Mouse (Mus musculus) heart, adult 2 months (tissue): ENCODE results near the gene Myo9a. TPM values are rescaled to one million over a fixed set of nuclear protein-coding genes. Genes with fewer than 3 reads are reported as not detected.

Experiments
- DNase-seq, 2 experiments: peaks; one replicate each; pipeline ENCODE4 v3.0.0; 2021
- H3K27ac ChIP-seq: fragments of 200-600 bp; 2 replicates; pipeline ENCODE4 v1.8.1; 2022
- H3K27me3 ChIP-seq: fragments of 200-500 bp; 2 replicates; pipeline ENCODE4 v1.6.1; 2012; ENCODE audit warnings: mild to moderate bottlenecking, low read length, inconsistent platforms, mixed read lengths; ENCODE audit not compliant: control insufficient read depth, insufficient read depth
- H3K36me3 ChIP-seq: fragments of 200-500 bp; 2 replicates; pipeline ENCODE4 v1.6.1; 2012; ENCODE audit warnings: low read length, inconsistent platforms; ENCODE audit not compliant: control insufficient read depth, insufficient read depth
- H3K4me1 ChIP-seq: fragments of 200-500 bp; 2 replicates; pipeline ENCODE4 v1.6.1; 2011; ENCODE audit warnings: low read length; ENCODE audit not compliant: control insufficient read depth, insufficient read depth
- H3K4me3 ChIP-seq: fragments of 200-600 bp; 2 replicates; pipeline ENCODE4 v1.8.1; 2022
- H3K79me2 ChIP-seq: fragments of 200-500 bp; replicated peaks from 2 replicates; pipeline ENCODE4 v1.6.1; 2012; ENCODE audit warnings: mild to moderate bottlenecking, inconsistent platforms, low read length, moderate library complexity, mixed read lengths; ENCODE audit not compliant: control insufficient read depth, insufficient read depth
- H3K9ac ChIP-seq: fragments of 200-500 bp; 2 replicates; pipeline ENCODE4 v1.6.1; 2012; ENCODE audit warnings: low read depth, mild to moderate bottlenecking, control low read depth, inconsistent platforms, low read length, mixed read lengths
- CTCF ChIP-seq: fragments of 200-600 bp; IDR thresholded peaks from 2 replicates; pipeline ENCODE4 v1.8.1; 2022; ENCODE audit warnings: antibody characterized with exemption, mild to moderate bottlenecking, moderate library complexity
- EP300 ChIP-seq: fragments of 200-500 bp; IDR thresholded peaks from 2 replicates; pipeline ENCODE4 v1.6.1; 2011; ENCODE audit warnings: low read depth, low read length, control low read depth; ENCODE audit not compliant: insufficient read depth
- POLR2A ChIP-seq: fragments of 200-500 bp; IDR thresholded peaks from 2 replicates; pipeline ENCODE4 v1.6.1; 2011; ENCODE audit warnings: mild to moderate bottlenecking, low read depth, low read length, control low read depth; ENCODE audit not compliant: insufficient read depth
- WGBS: fragments of 180-500 bp; shearing (Covaris S2); methylation state at CpG from one replicate; pipeline ENCODE4 v1.1.7; 2018; 5-methylcytosine and 5-hydroxymethylcytosine counted together
- intact Hi-C: fragments of 180-260 bp; cut with DNase I; formaldehyde crosslinking; loops from one replicate; pipeline ENCODE4 v1.15.1; 2025
- long read RNA-seq: library from polyadenylated mRNA; stranded (forward); transcript quantifications from one replicate; pipeline ENCODE4 v2.0.0, GENCODE M21; 2021
- polyA plus RNA-seq: library from polyadenylated mRNA; depleted of rRNA; stranded (reverse); fragments of >200 nt; gene quantifications from 2 replicates; pipeline ENCODE4 v1.2.3, GENCODE M21; 2012; rRNA removed
- total RNA-seq, 2 experiments: library from RNA; stranded (reverse); gene quantifications; 2 replicates each; pipeline ENCODE4 v1.2.3; 2021

The Myo9a gene
- total RNA-seq (10 to 100 TPM; 11.0 to 13.1 TPM), polyA plus RNA-seq (1.9 and 6.6 TPM in 2 replicates)
- long read RNA-seq, partial matches to known transcripts, result 0 of 1 reads
- long read RNA-seq, other reads (novel, unspliced or antisense), result 1 of 1 reads

DNA sequence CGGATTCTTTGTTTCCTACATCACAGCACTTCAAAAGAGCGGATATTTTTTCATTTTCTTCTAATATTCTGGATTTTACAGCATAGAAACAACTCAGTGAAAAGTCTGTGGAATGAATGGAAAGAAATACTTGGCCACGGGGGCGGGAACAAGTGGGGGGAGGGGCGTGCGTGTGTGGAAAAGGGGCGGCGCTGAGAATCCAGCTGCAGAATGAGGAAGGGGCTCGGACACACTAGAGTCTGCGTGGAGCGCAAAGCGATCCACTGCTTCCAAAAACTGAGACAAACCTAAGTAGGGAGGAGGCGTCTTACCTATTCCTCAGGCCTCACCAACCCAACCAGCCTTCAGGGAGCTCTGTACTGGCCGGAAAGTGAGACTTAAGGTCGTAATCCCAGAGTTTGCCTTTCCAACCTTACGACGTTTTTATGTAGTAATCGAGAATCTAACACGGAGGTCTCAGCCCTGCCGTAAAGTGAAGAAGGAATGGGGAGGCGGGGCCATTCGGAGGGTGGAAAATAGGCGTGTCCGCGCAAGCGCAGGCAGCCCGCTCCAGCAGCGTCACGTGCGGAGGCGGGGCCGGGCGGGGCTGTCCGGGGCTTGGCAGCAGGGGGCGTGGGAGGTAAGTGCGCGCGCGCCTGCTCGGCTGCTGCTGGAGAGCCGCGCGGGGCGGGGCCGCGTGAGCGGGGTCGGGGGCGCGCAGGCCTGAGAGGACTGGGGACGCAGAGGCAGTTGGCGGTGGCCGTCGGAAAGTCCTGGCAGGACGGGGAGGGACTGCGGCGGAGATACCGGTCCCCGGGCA lies at the start of gene Myo9a, which contains the start of gene Senp8:
Gene Myo9a (plus strand): TSS at position 630 of the 799 bp plus-strand sequence.
Gene Senp8 (minus strand): TSS at position 444 of the 799 bp plus-strand sequence.
- Histone ChIP-seq H3K4me3 (peak within 1 kb of the TSS; percentile 79), H3K27ac (peak within 1 kb of the TSS; percentile 94), H3K27me3 (no peaks in the 10 kb centered on the region), H3K36me3 (no peaks in the 10 kb centered on the region), H3K9ac (peak within 1 kb of the TSS; percentile 85), H3K79me2 (no peaks in the 10 kb centered on the region), H3K4me1 (peaks cover 1% of the 10 kb centered on the region)
- TF ChIP-seq EP300, result 0 out of 2 replicates have a peak, but pooled peaks have one; percentile 47
- TF ChIP-seq CTCF, result peak; percentile 42
- TF ChIP-seq POLR2A, result peak; percentile 88
- peak; percentile 100 for DNase-seq
- intact Hi-C loops, result loop anchor here (1.0 to 5.0 kb wide), 2 partner anchors 93 to 133 kb away; partner anchors contain the start of genes Parp6 and Pkm
- WGBS, result 1% methylated on average over 54 of the region's 59 CpGs

DNA sequence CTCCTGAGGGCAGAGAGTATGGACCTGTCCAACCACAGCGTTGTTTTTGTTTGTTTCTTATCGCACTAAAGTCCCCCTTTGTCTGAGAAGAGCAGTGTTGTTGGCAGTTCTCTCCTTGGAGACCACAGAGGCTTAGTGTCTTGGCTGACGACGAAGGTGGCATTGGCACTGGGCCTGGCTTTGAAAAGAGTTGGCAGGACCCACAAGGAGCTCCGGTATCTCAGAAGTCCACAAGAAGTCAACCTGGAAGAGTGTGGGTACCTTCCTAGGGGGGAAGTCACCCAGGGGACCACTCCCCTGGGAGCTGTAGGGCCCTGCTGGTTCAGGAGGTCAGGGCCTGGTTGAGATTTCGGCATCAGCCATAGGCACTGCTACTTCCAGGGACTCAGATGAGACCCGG lies 49.6 kb upstream of the Myo9a start:
- H3K9ac ChIP-seq, result no peak overlapping the region
- H3K4me1 ChIP-seq, result no peaks in the 10 kb centered on the region
- intact Hi-C loops, result no loop called here
- DNase-seq, result no peak
- TF ChIP-seq CTCF (no peak), EP300 (no peak), POLR2A (no peak)
- H3K79me2 ChIP-seq, result no peaks in the 10 kb centered on the region
- WGBS, result 79% methylated on average over 7 of the region's 7 CpGs
- H3K27me3 ChIP-seq, result no peaks in the 10 kb centered on the region
- no peak overlapping the region for H3K4me3 ChIP-seq
- no peaks in the 10 kb centered on the region for H3K36me3 ChIP-seq
- H3K27ac ChIP-seq, result no peak overlapping the region

DNA sequence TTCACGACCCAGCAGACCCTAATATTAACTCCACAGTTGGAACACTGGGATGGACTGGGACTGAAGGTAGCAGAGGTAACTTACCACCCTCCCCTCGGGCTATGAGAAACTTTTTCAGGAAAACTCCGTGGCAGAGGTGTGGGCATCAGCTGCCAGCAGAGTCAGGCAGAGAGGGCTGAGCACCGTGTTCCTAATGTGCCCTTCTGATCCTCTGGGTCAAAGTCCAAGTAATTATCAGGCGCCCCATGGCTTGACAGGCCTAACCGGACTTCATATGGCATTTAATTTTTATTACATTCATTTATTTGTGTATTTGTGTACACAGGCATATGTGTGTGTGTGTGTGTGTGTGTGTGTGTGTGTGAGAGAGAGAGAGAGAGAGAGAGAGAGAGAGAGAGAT lies 47.6 kb upstream of the Myo9a start:
- TF ChIP-seq CTCF (no peak), EP300 (no peak), POLR2A (no peak)
- Histone ChIP-seq H3K36me3 (no peaks in the 10 kb centered on the region), H3K4me1 (no peaks in the 10 kb centered on the region), H3K27me3 (no peaks in the 10 kb centered on the region; the same call in 1 of the 2 replicates), H3K4me3 (no peak overlapping the region), H3K79me2 (no peaks in the 10 kb centered on the region), H3K27ac (no peak overlapping the region), H3K9ac (no peak overlapping the region)
- WGBS, result 79% methylated on average over 6 of the region's 6 CpGs
- DNase-seq, result no peak
- intact Hi-C loops, result no loop called here

DNA sequence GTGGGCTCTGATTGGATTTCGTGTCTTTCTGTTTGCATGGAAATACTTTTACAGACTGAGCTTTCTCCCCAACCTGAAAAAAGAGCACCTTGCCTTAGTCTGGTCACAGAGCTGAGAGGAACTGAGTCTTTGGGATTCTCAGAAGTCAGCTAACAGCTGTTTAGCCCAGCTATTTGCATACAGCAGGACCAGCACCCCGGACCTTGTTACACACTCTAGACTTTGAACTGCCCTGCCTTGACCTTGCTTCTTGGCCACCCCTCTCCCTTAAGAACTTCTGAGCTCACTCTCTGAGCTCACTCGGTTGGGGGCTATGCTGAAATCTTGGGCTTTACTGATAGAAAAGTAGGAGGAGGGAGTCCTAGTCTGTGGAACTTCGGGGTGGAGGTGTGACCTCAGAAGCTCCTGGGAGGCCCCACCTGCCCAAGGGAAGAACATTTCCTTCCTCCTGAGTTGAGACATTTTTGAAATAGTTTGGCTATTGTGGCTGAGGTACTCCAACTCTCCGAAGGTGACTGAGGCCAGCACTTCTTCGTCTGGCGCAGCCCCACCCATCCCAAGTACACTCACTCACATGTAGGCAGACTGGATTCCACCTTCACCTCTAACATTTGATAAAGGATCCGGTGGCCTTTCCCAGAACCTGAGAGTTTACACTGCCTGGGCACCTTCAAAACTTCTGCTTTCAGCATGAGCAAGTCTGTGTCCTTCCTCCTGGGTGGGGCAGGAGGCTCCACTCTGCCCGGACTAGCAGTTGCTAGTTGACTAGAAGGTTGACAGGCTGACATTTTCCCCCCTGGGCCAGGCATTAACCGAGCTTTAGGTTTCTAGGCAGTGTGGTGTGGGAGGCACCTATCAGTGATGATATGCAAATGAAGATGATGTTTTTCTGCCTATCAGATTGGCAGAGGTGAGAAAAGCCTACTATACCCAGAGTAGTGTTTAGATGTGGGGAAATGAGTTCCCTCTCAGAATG lies 43.6 kb upstream of the Myo9a start:
- no peaks in the 10 kb centered on the region for H3K79me2 ChIP-seq
- no peaks in the 10 kb centered on the region; the same call in 1 of the 2 replicates for H3K27me3 ChIP-seq
- TF ChIP-seq POLR2A, result no peak
- TF ChIP-seq EP300, result no peak
- no peak for TF ChIP-seq CTCF
- no peak overlapping the region for H3K27ac ChIP-seq
- no peak for DNase-seq
- no peak overlapping the region for H3K4me3 ChIP-seq
- H3K36me3 ChIP-seq, result no peaks in the 10 kb centered on the region
- H3K9ac ChIP-seq, result no peak overlapping the region
- intact Hi-C loops, result no loop called here
- 44% methylated on average over 10 of the region's 10 CpGs for WGBS
- no peaks in the 10 kb centered on the region for H3K4me1 ChIP-seq

DNA sequence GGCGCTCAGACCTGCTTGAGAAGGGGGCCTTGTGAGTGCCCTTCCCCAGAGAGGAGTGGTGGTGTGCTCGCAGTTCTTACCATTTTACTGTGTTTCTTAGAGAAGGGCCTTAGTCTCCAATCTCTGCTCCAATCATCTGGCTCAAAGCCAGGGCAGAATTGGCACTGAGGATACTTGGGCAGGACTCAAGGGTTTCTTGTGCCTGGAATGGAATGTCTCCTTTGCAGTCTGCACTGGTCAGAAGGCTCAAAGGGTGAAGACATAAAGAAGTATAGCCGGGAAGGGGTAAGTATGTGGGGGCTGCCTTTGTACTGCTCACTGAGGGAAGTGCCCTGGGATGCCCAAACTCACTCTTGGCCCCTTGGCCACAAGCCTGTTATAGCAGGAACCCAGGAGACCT lies 41.5 kb upstream of the Myo9a start:
- WGBS, result 76% methylated on average over 3 of the region's 3 CpGs
- Histone ChIP-seq H3K9ac (no peak overlapping the region), H3K4me1 (no peaks in the 10 kb centered on the region), H3K79me2 (no peaks in the 10 kb centered on the region), H3K27ac (no peak overlapping the region), H3K4me3 (no peak overlapping the region), H3K36me3 (no peaks in the 10 kb centered on the region), H3K27me3 (no peaks in the 10 kb centered on the region; the same call in 1 of the 2 replicates)
- DNase-seq, result no peak
- intact Hi-C loops, result no loop called here
- TF ChIP-seq POLR2A (no peak), CTCF (no peak), EP300 (no peak)
